Mouse (Mus musculus) left cerebral cortex, adult 9 months (tissue): ENCODE measurements around the gene Trp53rka.
"Not testable (repeated sequence)": the region's sequence is repeated elsewhere in the genome, so short reads cannot be mapped to it uniquely, and the experiment has no call there.

Experiments used
- DNase-seq, 2 experiments: peaks; one replicate each; pipeline ENCODE4 v3.0.0; 2022; ENCODE audit warnings: low spot score in 2 of 2

The Trp53rka gene

GRCm38 (mm10) chr2:165492648-165493553, at the start of gene Trp53rka:
Trp53rka (minus strand) TSS chr2:165493324.
- peak in 1 of 2 experiments; percentile 80 for DNase-seq

- DNase-seq, result no peak
Measured at GRCm38 (mm10) chr2:165540975-165541374, 47.9 kb upstream of the Trp53rka start.

GRCm38 (mm10) chr2:165533789-165534188, 40.7 kb upstream of the Trp53rka start:
- no peak for DNase-seq

- peak in 1 of 2 experiments; percentile 49 for DNase-seq
Measured at GRCm38 (mm10) chr2:165529106-165529505, 36.0 kb upstream of the Trp53rka start.

DNA sequence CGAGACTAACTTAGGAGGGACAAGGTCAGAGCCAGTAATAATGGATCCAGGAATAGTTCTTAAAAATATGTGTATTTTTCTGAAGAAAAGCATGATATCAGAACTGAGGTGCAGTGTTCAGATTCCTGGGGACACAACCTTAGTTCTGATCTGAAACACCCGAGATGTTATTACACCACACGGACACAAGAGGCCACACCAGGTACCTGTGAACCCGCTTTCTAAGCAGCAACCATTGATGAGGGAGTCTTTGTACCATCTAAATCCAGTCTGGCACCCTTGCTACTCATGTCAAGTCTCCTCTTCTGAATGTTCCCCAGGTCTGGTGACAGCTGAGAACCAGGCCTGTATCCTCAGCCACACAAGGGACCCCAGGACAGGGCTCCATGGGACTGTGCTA, 32.5 kb upstream of the Trp53rka start:
- DNase-seq, result no peak

- DNase-seq, result no peak
Measured at GRCm38 (mm10) chr2:165515178-165515728, 22.1 kb upstream of the Trp53rka start.

DNA sequence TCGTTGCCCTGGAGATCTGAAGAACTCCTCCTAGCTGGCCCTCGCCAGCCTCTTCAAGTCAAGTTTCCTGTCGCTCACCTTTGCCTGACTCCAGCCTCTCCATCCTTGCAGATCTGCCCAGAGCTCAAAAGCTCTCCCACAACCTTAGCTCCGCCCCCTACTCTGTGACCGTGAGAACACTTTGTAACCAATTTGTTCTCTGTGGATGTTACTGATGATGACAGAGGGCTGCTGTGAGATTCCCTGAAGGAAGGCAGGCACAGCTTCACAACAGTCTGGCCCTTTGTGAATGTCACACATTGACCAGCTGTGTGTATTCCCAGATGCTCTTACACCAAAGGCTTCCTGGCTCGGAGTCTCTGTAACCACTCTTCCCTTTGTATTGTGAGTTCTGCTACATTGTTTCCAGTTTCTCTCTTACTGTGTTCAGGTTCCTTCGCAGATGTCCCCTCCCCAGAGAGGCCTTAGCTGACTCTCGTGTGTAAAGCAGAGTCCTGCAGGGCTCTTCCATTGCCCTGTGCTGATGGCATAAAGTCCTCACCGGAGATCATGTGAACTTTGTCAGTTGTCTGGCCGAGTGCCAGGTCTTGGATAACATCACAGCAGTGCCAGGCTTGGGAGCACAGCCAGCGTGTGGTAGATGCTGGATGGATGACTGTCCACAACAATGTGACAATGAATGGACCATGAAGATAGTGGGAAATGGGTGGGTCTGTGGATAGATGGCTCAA, 19.9 kb upstream of the Trp53rka start:
- DNase-seq, result no peak

- DNase-seq, result no peak
Measured at GRCm38 (mm10) chr2:165512426-165512825, 19.3 kb upstream of the Trp53rka start.

- not testable (repeated sequence) for DNase-seq
Measured at GRCm38 (mm10) chr2:165511530-165511929, 18.4 kb upstream of the Trp53rka start.

- not testable (repeated sequence) for DNase-seq
Measured at GRCm38 (mm10) chr2:165510914-165511458, 17.9 kb upstream of the Trp53rka start.

GRCm38 (mm10) chr2:165510466-165510865, 17.3 kb upstream of the Trp53rka start:
- peak in 1 of 2 experiments; percentile 29 for DNase-seq

- no peak for DNase-seq
Measured at GRCm38 (mm10) chr2:165509686-165510085, 16.6 kb upstream of the Trp53rka start.

GRCm38 (mm10) chr2:165503259-165504203, 10.4 kb upstream of the Trp53rka start, which contains the start of gene Slc2a10:
Slc2a10 (plus strand) TSS chr2:165503787.
- no peak for DNase-seq

- no peak for DNase-seq
Measured at GRCm38 (mm10) chr2:165498816-165499215, 5.7 kb upstream of the Trp53rka start.

DNA sequence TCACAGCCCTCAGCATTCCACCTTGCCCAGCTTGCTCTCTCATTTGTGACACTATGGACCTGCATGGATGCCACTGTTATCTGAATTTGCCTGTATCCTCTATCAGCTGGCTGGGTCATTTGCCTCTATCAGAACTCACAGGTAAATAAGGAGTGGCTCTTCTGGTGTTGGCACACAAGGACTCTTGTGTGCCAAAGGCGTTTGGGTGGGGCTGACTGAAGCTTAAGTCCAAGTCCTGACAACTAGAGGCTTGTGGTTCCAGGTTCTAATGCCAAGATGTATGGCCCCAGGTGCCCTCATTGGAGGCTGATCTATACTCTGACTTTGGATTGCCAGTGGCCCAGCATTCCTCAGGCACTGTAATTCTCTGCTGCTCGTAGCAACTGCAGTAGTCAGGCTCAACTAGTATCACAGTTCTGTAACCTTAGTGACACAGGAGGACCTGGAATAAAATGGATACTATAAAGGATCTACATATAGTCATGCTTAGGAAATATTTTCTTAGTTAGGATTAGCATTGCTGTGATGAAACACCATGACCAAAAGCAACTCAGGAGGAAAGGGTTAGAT, 4.7 kb upstream of the Trp53rka start:
- DNase-seq, result no peak

- peak in 1 of 2 experiments; percentile 64 for DNase-seq
Measured at GRCm38 (mm10) chr2:165496251-165496650, 3.1 kb upstream of the Trp53rka start.

DNA sequence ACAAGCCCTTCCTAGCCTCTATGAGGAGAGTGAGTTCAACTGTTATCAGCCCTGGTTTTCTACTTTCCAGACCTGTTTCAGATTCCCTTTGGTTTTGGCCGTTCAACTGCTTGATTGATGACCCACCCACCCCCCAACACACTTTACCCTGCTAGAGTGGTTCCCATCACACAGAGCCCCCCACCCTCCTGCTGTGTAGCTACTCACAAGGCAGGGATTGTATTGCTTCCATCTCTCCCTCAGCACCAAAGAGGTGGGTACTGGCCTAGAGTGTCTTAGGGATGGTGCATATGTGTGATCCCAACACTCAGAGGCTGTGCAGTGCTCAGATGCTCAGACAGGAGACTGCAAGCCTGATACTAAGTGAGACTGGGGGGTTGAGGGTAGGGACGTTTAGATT, 1.4 kb upstream of the Trp53rka start:
- no peak for DNase-seq

GRCm38 (mm10) chr2:165493587-165494210, 575 bp upstream of the Trp53rka start:
- peak; percentile 50 to 70 for DNase-seq

DNA sequence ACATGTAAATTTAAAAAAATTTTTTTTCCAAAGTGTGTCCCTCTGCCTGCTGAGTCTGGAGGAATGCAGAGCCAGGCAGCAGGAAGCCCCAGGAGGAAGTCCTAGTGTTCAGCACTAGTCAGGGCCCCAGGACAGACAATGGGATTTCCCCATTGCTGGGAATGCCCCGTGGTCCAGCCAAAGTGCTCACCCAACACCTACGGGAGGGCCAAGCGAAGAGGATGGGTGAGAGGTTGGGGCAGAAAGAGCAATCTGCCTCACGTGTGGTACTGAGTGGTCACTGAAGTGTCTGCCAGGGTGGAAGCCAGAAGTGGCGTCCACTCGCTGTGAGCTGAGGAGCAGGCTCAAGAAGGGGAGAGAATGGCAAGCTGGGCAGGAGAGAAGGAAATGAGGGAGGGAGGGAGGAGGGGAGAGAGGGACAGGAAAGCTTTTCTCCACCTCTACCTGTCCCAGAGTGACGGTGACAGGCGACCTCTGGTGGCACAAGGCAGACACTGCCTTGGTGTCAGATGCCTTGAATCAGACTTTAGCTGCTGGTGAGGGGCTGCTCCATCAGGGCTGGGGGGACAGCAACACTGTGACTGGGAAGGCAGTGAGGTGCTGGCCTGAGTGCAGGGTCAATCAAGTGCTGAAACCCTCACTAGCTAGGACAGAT, 6.1 kb downstream of the Trp53rka start:
- DNase-seq, result peak in 1 of 2 experiments; percentile 58
